Mouse (Mus musculus) testis, adult 2 months (tissue): Measurements from ENCODE around the gene Zcchc24.

Experiments used
- CTCF ChIP-seq: fragments of 200-500 bp; IDR thresholded peaks from 2 replicates; pipeline ENCODE4 v1.5.1; 2012; ENCODE audit warnings: low read depth, mild to moderate bottlenecking, inconsistent platforms, low read length, moderate library complexity; ENCODE audit not compliant: control insufficient read depth, insufficient read depth, insufficient replicate concordance
- POLR2A ChIP-seq: fragments of 200-500 bp; IDR thresholded peaks from 2 replicates; pipeline ENCODE4 v1.6.1; 2012; ENCODE audit warnings: low read depth, mild to moderate bottlenecking, inconsistent platforms, low read length, moderate library complexity; ENCODE audit not compliant: control insufficient read depth

DNA sequence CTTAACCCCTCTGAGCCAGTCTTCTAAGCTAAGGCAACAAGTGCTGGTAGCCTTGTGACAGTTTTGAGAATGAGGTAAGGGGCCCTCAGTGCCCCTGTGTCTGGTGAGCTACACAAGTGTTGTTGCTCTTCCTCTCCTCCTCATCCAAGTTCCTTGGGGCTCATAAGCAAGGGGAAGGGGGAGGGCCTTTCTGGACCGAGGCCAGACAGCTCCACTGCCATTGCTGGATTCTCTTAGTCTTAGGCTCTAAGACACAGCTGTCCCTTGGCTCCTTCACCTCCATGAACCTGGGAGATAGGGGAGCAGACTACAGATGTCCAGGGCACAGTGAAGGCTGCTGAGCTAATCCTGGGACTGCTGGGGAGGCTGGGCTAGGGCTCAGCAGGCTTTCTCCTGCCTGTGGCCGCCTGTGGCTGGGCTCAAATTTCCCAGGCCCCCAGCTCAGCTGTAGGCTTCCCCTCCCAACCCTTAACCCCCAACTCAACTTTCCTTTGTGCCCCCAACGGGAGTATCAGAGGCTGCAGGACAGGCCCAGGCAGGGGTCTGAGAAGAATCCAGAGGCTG is 34.5 kb upstream of the Zcchc24 start:
- no peak for TF ChIP-seq CTCF
- TF ChIP-seq POLR2A, result no peak
